Mouse (Mus musculus): ENCODE measurements at regions not wholly inside any gene's neighbourhood (a gene's known extent, or its start where the extent isn't known, plus 50 kb on each side); places are given as distances from the start of the nearest gene placed in this dataset.

GRCm38 (mm10) chr4:56364594-56364993 is 375.3 kb upstream of the Gm26657 start:
- CTCF ChIA-PET: no interaction called here
- POLR2A ChIA-PET: interaction anchor here in 1 of 4 experiments (0.5 kb wide), 1 partner anchor 216 kb away, joined by 4 read pairs; no protein-coding TSS in a partner anchor

- CTCF ChIA-PET: interaction anchor here (0.5 to 1.5 kb wide), 5 partner anchors 12 to 501 kb away, joined by 3 to 6 read pairs (median 4); no protein-coding TSS in a partner anchor
- POLR2A ChIA-PET: no interaction called here
These were observed 377.7 kb upstream of the Gm26657 start for GRCm38 (mm10) chr4:56362121-56362520.

- ChIA-PET CTCF (no interaction called here), POLR2A (no interaction called here)
These were observed 390.7 kb upstream of the Gm26657 start for GRCm38 (mm10) chr4:56349216-56349615.

- ChIA-PET POLR2A (no interaction called here), CTCF (no interaction called here)
These were observed 414.7 kb upstream of the Gm26657 start for GRCm38 (mm10) chr4:56325156-56325555.

- CTCF ChIA-PET: no interaction called here
- POLR2A ChIA-PET: interaction anchor here in 1 of 4 experiments (0.7 to 1.1 kb wide), 2 partner anchors 11 to 30 kb away, joined by 3 read pairs; no protein-coding TSS in a partner anchor
These were observed 420.7 kb upstream of the Gm26657 start for GRCm38 (mm10) chr4:56319134-56319533.

GRCm38 (mm10) chr4:56305664-56306330 is 434.1 kb upstream of the Gm26657 start:
- POLR2A ChIA-PET: no interaction called here
- CTCF ChIA-PET: no interaction called here

GRCm38 (mm10) chr4:56304275-56304674 is 435.6 kb upstream of the Gm26657 start:
- CTCF ChIA-PET: no interaction called here
- POLR2A ChIA-PET: no interaction called here

- ChIA-PET CTCF (no interaction called here), POLR2A (no interaction called here)
These were observed 451.9 kb upstream of the Gm26657 start for GRCm38 (mm10) chr4:56287980-56288379.

GRCm38 (mm10) chr4:56284490-56284889 is 455.4 kb upstream of the Gm26657 start:
- ChIA-PET CTCF (no interaction called here), POLR2A (no interaction called here)

- CTCF ChIA-PET: no interaction called here
- POLR2A ChIA-PET: no interaction called here
These were observed 464.0 kb upstream of the Gm26657 start for GRCm38 (mm10) chr4:56275836-56276235.

GRCm38 (mm10) chr4:56271390-56271789 is 468.5 kb upstream of the Gm26657 start:
- POLR2A ChIA-PET: no interaction called here

GRCm38 (mm10) chr4:56264626-56265025 is 475.2 kb upstream of the Gm26657 start:
- POLR2A ChIA-PET: no interaction called here
- CTCF ChIA-PET: no interaction called here

More at GRCm38 (mm10) chr4:56271390-56271789, 468.5 kb upstream of the Gm26657 start:
- CTCF ChIA-PET: no interaction called here

GRCm38 (mm10) chr4:56263822-56264221 is 476.0 kb upstream of the Gm26657 start:
- ChIA-PET POLR2A (interaction anchor here in 1 of 4 experiments (0.7 kb wide), 1 partner anchor 35 kb away, joined by 3 read pairs; no protein-coding TSS in a partner anchor), CTCF (no interaction called here)

- CTCF ChIA-PET: no interaction called here
- POLR2A ChIA-PET: no interaction called here
These were observed 477.3 kb upstream of the Gm26657 start for GRCm38 (mm10) chr4:56262589-56262988.

- ChIA-PET POLR2A (no interaction called here), CTCF (interaction anchor here in 1 of 4 experiments (0.6 kb wide), 1 partner anchor 424 kb away, joined by 3 read pairs; no protein-coding TSS in a partner anchor)
These were observed 477.9 kb upstream of the Gm26657 start for GRCm38 (mm10) chr4:56261992-56262391.

GRCm38 (mm10) chr4:56252375-56252774 is 487.5 kb upstream of the Gm26657 start:
- POLR2A ChIA-PET: interaction anchor here in 1 of 4 experiments (1.0 kb wide), 1 partner anchor 9 kb away, joined by 3 read pairs; no protein-coding TSS in a partner anchor
- CTCF ChIA-PET: no interaction called here

GRCm38 (mm10) chr4:56251766-56252165 is 488.1 kb upstream of the Gm26657 start:
- ChIA-PET POLR2A (interaction anchor here in 1 of 4 experiments (1.0 kb wide), 1 partner anchor 8 kb away, joined by 3 read pairs; no protein-coding TSS in a partner anchor), CTCF (no interaction called here)

- ChIA-PET CTCF (no interaction called here), POLR2A (no interaction called here)
These were observed 489.3 kb upstream of the Gm26657 start for GRCm38 (mm10) chr4:56250611-56251010.

- ChIA-PET POLR2A (interaction anchor here in 2 of 4 experiments (0.6 to 1.3 kb wide), 2 partner anchors 8 to 722 kb away, joined by 3 to 4 read pairs; no protein-coding TSS in a partner anchor), CTCF (interaction anchor here in 3 of 4 experiments (0.6 to 1.0 kb wide), 3 partner anchors 33 to 1466 kb away, joined by 3 to 4 read pairs (median 3); no protein-coding TSS in a partner anchor)
These were observed 496.0 kb upstream of the Gm26657 start for GRCm38 (mm10) chr4:56243863-56244262.

- CTCF ChIA-PET: no interaction called here
- POLR2A ChIA-PET: no interaction called here
These were observed 501.1 kb upstream of the Gm26657 start for GRCm38 (mm10) chr4:56238496-56239488.
